Mouse (Mus musculus) lung, postnatal 0 days (tissue): ENCODE data around the gene Rpl13a. TPM values are rescaled to one million over a fixed set of nuclear protein-coding genes. Genes with fewer than 3 reads are reported as not detected.
A peak's percentile ranks its signal among the peaks of the same experiment; 100 is the strongest.

Source experiments
- ATAC-seq: fragments of 200-750 bp; cut with Nextera tagmentation; 2 replicates; pipeline ENCODE4 v1.8.0; 2017; ENCODE audit warnings: moderate library complexity
- DNase-seq: peaks from one replicate; pipeline ENCODE4 v3.0.0-alpha.2; 2016; ENCODE audit warnings: low spot score
- H3K27ac ChIP-seq: fragments of 300-500 bp; sonication (generic); 2 replicates; pipeline ENCODE4 v1.5.1; 2014; ENCODE audit warnings: antibody characterized with exemption, mild to moderate bottlenecking, low read length, mixed read lengths
- H3K27me3 ChIP-seq: fragments of 300-500 bp; sonication (generic); replicated peaks from 2 replicates; pipeline ENCODE4 v1.6.1; 2014; ENCODE audit warnings: low read length, mixed read lengths; ENCODE audit not compliant: insufficient read depth
- H3K36me3 ChIP-seq: fragments of 300-500 bp; sonication (generic); 2 replicates; pipeline ENCODE4 v1.6.1; 2014; ENCODE audit warnings: low read length, mixed read lengths; ENCODE audit not compliant: insufficient read depth
- H3K4me1 ChIP-seq: fragments of 300-500 bp; sonication (generic); 2 replicates; pipeline ENCODE4 v1.6.1; 2014; ENCODE audit warnings: antibody characterized with exemption, low read depth, low read length, mixed read lengths; ENCODE audit not compliant: insufficient read depth
- H3K4me2 ChIP-seq: fragments of 300-500 bp; sonication (generic); replicated peaks from 2 replicates; pipeline ENCODE4 v1.6.1; 2014; ENCODE audit warnings: low read depth, mild to moderate bottlenecking, low read length, moderate library complexity, mixed read lengths
- H3K4me3 ChIP-seq: fragments of 300-500 bp; sonication (generic); 2 replicates; pipeline ENCODE4 v1.5.1; 2014; ENCODE audit warnings: low read depth, low read length
- H3K9ac ChIP-seq: fragments of 300-500 bp; sonication (generic); replicated peaks from 2 replicates; pipeline ENCODE4 v1.6.1; 2014; ENCODE audit warnings: low read depth, mild to moderate bottlenecking
- H3K9me3 ChIP-seq: fragments of 300-500 bp; sonication (generic); 2 replicates; pipeline ENCODE4 v1.6.1; 2016; ENCODE audit warnings: low read length, mixed read lengths
- CTCF ChIP-seq: IDR thresholded peaks from 2 replicates; pipeline ENCODE4 v1.5.1; 2016; ENCODE audit warnings: antibody characterized with exemption, mild to moderate bottlenecking
- EP300 ChIP-seq: IDR thresholded peaks from 2 replicates; pipeline ENCODE4 v1.6.1; 2016; ENCODE audit warnings: antibody characterized with exemption, mild to moderate bottlenecking, control low read depth
- WGBS: fragments of 180-500 bp; shearing (Covaris S2); extraction: QIAGEN DNeasy Blood & Tissue Kit; methylation state at CpG from one replicate; pipeline ENCODE4 v1.1.7; 2014; 5-methylcytosine and 5-hydroxymethylcytosine counted together
- polyA plus RNA-seq: library from polyadenylated mRNA; unstranded; fragments of >200 nt; fragmentation: Nextera tagmentation; extraction: Ambion mirVana; gene quantifications from 2 replicates; pipeline ENCODE4 v1.2.1, GENCODE M21; 2015

Rpl13a gene
- polyA plus RNA-seq, 1 experiment from 2014 or later: 1,148 TPM

DNA sequence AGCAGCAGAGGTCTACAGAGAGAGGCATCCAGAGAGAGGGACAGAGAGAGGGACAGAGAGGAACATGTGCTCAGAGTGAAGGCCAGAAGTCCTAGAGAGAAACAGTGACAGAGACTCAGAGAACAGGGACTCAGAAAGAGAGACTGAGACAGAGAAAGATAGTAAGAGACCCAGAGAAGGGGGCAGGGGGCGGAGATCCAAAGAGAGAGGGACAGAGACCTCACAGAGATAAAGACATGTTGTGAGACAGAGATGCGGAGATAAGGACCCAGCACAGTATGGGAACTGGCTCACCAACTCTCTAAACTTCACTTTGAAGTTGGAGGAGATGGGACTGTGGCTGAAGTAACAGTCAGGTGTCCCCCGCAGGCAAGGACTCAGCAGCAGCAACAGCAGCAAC is 6.8 kb upstream of the Rpl13a start:
- H3K27ac ChIP-seq: no peak overlapping the region
- DNase-seq: no peak
- ATAC-seq: no peak
- H3K9me3 ChIP-seq: no peaks in the 10 kb centered on the region
- H3K36me3 ChIP-seq: no peaks in the 10 kb centered on the region
- 81% methylated on average over 3 of the region's 3 CpGs for WGBS
- H3K4me2 ChIP-seq: peak overlapping the region; percentile 78
- TF ChIP-seq CTCF (no peak), EP300 (no peak)
- peak overlapping the region; percentile 60; the same call in 1 of the 2 replicates for H3K9ac ChIP-seq
- no peaks in the 10 kb centered on the region for H3K27me3 ChIP-seq
- peaks cover 4% of the 10 kb centered on the region; the same call in 1 of the 2 replicates for H3K4me1 ChIP-seq
- H3K4me3 ChIP-seq: peak overlapping the region; percentile 62; the same call in 1 of the 2 replicates

DNA sequence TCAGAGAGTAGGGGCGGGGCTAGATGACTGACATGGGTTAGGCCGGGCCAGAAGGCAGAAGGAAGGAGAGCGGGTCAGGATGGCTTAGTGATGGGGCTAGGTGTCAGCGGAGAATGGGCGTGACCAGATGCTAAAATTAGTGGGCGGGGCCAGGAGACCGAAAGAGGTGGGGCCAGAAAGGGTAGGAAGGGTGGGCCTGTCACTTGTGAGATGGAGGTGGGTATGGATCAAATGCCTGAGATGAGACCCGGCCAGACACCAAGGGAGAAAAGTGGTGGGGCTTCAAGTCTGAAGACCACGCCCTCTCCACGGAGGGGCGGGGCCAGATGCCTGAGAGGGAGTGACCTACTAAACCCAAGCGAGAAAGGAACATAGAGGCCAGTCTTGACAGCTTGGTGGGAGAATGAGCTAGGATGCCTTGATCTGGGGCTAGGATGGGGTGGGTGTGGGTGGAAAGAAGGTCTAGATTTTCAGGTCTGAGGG is 6.0 kb upstream of the Rpl13a start:
- no peak overlapping the region for H3K4me3 ChIP-seq
- peak; percentile 57 for DNase-seq
- TF ChIP-seq EP300 (no peak), CTCF (no peak)
- no peak overlapping the region for H3K4me2 ChIP-seq
- H3K9me3 ChIP-seq: no peaks in the 10 kb centered on the region
- peaks cover 4% of the 10 kb centered on the region; the same call in 1 of the 2 replicates for H3K4me1 ChIP-seq
- no peaks in the 10 kb centered on the region for H3K27me3 ChIP-seq
- no peak overlapping the region for H3K9ac ChIP-seq
- no peaks in the 10 kb centered on the region for H3K36me3 ChIP-seq
- WGBS: 17% methylated on average over 12 of the region's 12 CpGs
- ATAC-seq: peak; percentile 14; the same call in 1 of the 2 replicates
- no peak overlapping the region for H3K27ac ChIP-seq

DNA sequence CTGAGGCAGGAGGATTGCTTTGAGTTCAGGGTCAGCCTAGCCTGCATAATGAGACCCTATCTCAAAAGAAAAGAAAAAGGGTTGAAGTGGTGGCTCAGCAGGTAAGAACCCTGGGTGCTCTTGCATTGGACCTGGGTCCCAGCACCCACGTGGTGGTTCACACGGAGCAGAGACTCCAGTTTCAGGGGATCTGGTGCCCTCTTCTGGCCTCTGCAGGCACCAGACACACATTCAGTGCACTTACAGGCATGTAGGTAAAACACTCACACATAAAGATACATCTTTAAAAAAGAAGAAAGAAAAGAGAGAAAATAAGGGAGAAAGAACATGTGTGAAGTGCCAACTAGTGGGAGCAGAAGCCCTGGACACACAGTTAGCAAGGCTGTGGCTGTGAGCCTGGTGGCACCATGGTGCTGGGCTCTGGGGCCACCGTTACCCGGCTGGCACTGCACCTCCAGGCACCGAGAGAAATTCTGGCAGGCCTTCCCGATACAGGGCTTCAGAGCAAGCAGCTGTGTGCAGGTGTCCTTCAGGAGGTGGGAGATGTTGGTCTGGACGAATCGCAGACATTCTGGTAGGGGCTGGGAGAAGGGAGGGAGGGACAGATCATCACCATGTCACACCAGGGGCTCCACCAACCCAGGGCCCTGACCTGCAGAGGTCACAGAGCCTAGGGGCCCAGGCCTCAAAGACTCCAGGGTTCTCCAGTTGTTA is 5.0 kb upstream of the Rpl13a start:
- peaks cover 4% of the 10 kb centered on the region; the same call in 1 of the 2 replicates for H3K4me1 ChIP-seq
- H3K27me3 ChIP-seq: no peaks in the 10 kb centered on the region
- H3K27ac ChIP-seq: no peak overlapping the region
- no peaks in the 10 kb centered on the region for H3K36me3 ChIP-seq
- 77% methylated on average over 8 of the region's 8 CpGs for WGBS
- H3K9ac ChIP-seq: no peak overlapping the region
- no peak overlapping the region for H3K4me3 ChIP-seq
- no peak overlapping the region for H3K4me2 ChIP-seq
- TF ChIP-seq EP300 (no peak), CTCF (peak; percentile 29)
- no peak for ATAC-seq
- DNase-seq: no peak
- no peaks in the 10 kb centered on the region for H3K9me3 ChIP-seq

DNA sequence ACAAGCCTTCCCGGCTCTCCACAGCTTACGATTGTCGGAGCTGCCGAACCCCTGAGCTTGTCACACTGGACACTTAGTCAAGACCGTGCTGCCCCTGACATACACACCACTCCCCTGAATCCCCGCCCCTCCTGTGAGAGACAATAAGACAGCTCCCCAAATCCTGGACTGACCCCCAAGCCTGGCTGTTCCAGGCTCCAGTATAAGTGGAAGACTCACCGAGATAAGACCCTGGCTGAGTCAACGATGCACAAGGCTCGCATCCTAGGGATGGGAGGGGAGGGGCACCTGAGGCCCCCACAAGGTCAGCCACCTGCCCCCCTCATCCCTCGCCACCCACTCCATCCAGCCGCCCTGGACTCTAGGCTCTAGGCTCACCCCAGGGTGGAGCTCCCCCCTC is 3.3 kb upstream of the Rpl13a start:
- Histone ChIP-seq H3K4me3 (no peak overlapping the region), H3K36me3 (0 out of 2 replicates have a peak, but pooled peaks cover 3% of the 10 kb centered on the region), H3K4me1 (peaks cover 12% of the 10 kb centered on the region; the same call in 1 of the 2 replicates), H3K4me2 (no peak overlapping the region), H3K9me3 (no peaks in the 10 kb centered on the region), H3K27me3 (no peaks in the 10 kb centered on the region), H3K9ac (no peak overlapping the region), H3K27ac (no peak overlapping the region)
- DNase-seq: no peak
- no peak for TF ChIP-seq CTCF
- no peak for TF ChIP-seq EP300
- ATAC-seq: no peak
- 63% methylated on average over 11 of the region's 11 CpGs for whole genome bisulfite sequencing

DNA sequence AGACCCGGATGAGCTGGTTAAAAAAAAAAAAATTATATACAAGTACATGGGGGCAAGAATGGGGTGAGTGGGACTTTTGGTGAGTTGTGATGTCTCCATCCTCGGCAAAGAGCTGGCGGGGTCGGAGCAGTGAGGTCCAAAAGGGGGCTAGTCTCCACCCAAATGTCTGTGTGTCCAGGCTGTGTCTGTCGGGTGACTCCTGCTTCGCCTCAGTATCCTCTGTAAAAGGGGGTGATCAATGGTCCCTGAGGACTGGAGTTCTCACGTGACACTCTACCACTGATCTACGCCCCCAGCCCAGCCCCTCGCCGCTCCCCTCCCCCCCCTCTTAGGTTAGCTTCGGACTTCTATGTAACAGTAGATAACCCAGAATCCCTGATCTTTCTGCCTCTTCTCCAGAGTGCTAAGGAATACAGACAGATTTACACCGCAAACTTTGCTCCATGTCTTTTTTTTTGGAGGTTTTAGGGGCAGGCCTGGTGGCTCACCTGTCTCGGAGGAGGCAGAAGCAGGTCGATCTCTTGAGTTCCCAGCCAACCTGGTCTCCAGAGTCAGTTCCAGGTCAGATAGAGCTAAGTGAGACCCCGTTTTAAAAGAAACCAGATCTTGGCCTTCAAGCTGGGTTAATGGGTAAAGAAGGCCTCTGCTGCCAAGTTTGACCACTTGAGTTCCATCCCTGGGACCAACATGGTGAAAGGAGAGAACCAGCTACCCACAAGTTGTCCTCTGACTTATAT is 1.4 kb upstream of the Rpl13a start:
- H3K9me3 ChIP-seq: no peaks in the 10 kb centered on the region
- H3K4me3 ChIP-seq: no peak overlapping the region
- H3K36me3 ChIP-seq: 0 out of 2 replicates have a peak, but pooled peaks cover 17% of the 10 kb centered on the region
- H3K27ac ChIP-seq: 0 out of 2 replicates have a peak overlapping the region, but pooled peaks have one; percentile 67
- no peak for DNase-seq
- TF ChIP-seq CTCF (no peak), EP300 (no peak)
- peaks cover 8% of the 10 kb centered on the region; the same call in 1 of the 2 replicates for H3K4me1 ChIP-seq
- no peaks in the 10 kb centered on the region for H3K27me3 ChIP-seq
- 55% methylated on average over 15 of the region's 15 CpGs for WGBS
- H3K4me2 ChIP-seq: peak overlapping the region; percentile 71
- no peak for ATAC-seq
- no peak overlapping the region for H3K9ac ChIP-seq

DNA sequence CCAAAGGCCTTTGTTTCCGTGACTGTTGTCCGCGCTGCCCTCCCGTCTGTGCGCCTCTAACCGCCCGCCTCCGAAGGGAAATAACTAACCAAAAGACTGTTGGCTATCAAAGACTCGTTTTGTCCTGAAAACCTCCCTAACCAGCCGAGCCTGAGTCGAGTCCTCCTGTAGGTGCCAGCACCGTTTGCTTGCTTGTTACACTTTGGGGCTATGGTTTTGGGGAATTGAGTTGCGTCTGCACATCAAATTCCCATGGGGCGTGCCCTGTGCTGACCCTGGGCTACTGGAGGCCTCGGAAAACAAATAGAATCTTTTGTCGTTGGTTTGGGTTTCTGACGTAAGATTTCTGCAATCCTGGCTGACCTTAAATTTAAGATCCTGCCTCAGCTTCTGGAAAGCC is 757 bp upstream of the Rpl13a start:
- H3K4me2 ChIP-seq: peak overlapping the region; percentile 71
- H3K9ac ChIP-seq: peak overlapping the region; percentile 23; the same call in 1 of the 2 replicates
- TF ChIP-seq CTCF (no peak), EP300 (no peak)
- WGBS: under 1% methylated on average over 17 of the region's 17 CpGs
- peak overlapping the region; percentile 67 for H3K27ac ChIP-seq
- peaks cover 8% of the 10 kb centered on the region; the same call in 1 of the 2 replicates for H3K4me1 ChIP-seq
- DNase-seq: no peak
- no peaks in the 10 kb centered on the region for H3K9me3 ChIP-seq
- H3K36me3 ChIP-seq: 0 out of 2 replicates have a peak, but pooled peaks cover 17% of the 10 kb centered on the region
- H3K27me3 ChIP-seq: no peaks in the 10 kb centered on the region
- peak overlapping the region; percentile 42 for H3K4me3 ChIP-seq
- ATAC-seq: peak; percentile 0; the same call in 1 of the 2 replicates
